Mouse (Mus musculus): Measurements from ENCODE around the gene Rpap1. TPM values are rescaled to one million over a fixed set of nuclear protein-coding genes. Genes with fewer than 3 reads are reported as not detected.
"Not testable (repeated sequence)": the region's sequence is repeated elsewhere in the genome, so short reads cannot be mapped to it uniquely, and the experiment has no call there.

The Rpap1 gene
- polyA plus RNA-seq, 1 experiment from 2014 or later: 19.9 TPM

DNA sequence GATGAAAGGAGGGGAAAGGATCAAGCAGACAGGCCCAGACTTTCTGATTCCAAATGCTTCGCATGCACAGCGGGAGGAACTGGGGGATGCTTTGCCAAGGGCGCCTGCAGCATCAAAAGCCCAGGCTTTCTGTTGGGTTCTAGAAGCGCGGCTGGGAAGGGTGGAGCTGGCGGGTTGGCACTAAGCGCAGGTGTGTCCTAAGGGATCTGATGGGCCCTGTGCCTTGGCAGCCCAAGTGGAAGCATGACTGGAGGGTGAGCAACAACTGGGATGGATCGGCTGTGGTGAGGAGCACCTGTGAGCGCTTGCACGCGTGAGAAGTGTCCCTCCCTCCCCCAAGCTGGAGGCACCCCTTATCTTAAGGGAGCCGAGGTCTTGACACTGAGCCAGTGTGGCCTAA, 50.2 kb downstream of the Rpap1 start:
- H3K4me2 ChIP-seq (replicated peaks; ENCODE audit: low read depth, low read length): no peak overlapping the region
- no peaks in the 10 kb centered on the region for H3K27me3 ChIP-seq (ENCODE audit: control insufficient read depth, insufficient read depth, low read length)
- WGBS: 27% methylated on average over 12 of the region's 12 CpGs
- 0 out of 2 replicates have a peak, but pooled peaks cover 4% of the 10 kb centered on the region for H3K4me1 ChIP-seq (replicated peaks; ENCODE audit: control insufficient read depth, insufficient read depth, low read length)
- no peaks in the 10 kb centered on the region for H3K9me3 ChIP-seq (ENCODE audit: control insufficient read depth, low read length)
- H3K9ac ChIP-seq (ENCODE audit: low read depth, low read length): no peak overlapping the region
- H3K27ac ChIP-seq (ENCODE audit: low read depth, low read length): no peak overlapping the region
- ATAC-seq (ENCODE audit: low FRiP score) (no peak), DNase-seq (ENCODE audit: low spot score) (no peak)
- no peaks in the 10 kb centered on the region for H3K36me3 ChIP-seq (ENCODE audit: control insufficient read depth, insufficient read depth, low read length)
- no peak overlapping the region for H3K4me3 ChIP-seq (ENCODE audit: low read depth, low read length)

DNA sequence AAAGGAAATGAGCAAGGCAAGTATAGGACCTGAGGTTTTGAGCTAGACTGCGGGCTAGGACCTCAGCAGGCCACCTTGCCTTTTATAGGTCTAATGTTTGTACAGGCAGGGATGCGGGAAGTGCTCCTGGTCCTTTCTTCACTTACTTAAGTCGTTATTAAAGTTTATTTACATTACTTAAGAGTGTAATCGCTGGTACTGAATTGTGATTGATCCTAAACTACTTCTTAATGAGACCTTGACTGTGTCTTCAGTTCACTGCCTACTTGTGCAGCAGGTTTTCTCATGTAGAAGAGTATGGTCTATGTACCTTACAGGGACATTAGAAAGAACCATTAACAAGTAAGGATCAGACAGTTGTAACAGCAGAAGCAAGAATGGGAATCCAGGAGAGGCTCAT, 56.6 kb downstream of the Rpap1 start:
- H3K27me3 ChIP-seq (ENCODE audit: control insufficient read depth, insufficient read depth, low read length): no peaks in the 10 kb centered on the region
- ATAC-seq (ENCODE audit: low FRiP score): no peak
- H3K36me3 ChIP-seq (ENCODE audit: control insufficient read depth, insufficient read depth, low read length): peaks cover 24% of the 10 kb centered on the region
- no peak overlapping the region for H3K9ac ChIP-seq (ENCODE audit: low read depth, low read length)
- no peak overlapping the region for H3K4me3 ChIP-seq (ENCODE audit: low read depth, low read length)
- H3K9me3 ChIP-seq (ENCODE audit: control insufficient read depth, low read length): no peaks in the 10 kb centered on the region
- H3K4me2 ChIP-seq (replicated peaks; ENCODE audit: low read depth, low read length): no peak overlapping the region
- H3K27ac ChIP-seq (ENCODE audit: low read depth, low read length): no peak overlapping the region
- no peak for DNase-seq (ENCODE audit: low spot score)
- no peaks in the 10 kb centered on the region for H3K4me1 ChIP-seq (replicated peaks; ENCODE audit: control insufficient read depth, insufficient read depth, low read length)
- WGBS: 95% methylated on average over 4 of the region's 4 CpGs

DNA sequence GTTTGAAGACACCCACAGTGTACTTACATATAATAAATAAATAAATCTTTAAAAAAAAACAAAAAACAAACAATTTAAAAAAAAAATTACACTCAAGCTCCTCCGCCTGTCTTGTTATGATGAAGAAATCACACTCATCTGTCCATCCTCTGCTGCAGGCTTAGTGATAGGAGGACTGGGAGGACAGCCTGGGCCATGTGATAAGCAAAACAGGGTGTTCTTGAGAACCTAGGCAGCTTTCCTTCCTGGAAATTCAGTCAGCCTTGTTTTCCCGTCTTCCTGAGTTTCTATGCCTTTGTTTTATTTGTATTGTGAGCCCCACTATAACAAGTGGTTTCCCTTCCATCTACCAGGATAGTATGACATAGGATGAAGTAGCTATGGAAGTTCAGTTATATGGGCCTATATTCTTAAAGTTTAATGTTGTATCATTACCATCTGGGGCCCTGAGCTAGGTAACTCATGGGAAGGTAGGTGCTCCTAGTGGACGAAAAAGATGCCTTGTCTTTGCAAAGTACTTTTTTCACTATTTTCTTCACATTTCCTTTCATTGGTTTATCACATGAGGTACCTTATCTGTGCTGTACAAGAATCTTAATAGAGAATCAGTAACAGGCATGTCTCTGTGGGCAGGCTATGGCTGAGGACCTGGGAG, 59.4 kb downstream of the Rpap1 start:
- Histone ChIP-seq H3K9me3 (ENCODE audit: control insufficient read depth, low read length) (no peaks in the 10 kb centered on the region), H3K27me3 (ENCODE audit: control insufficient read depth, insufficient read depth, low read length) (no peaks in the 10 kb centered on the region), H3K9ac (ENCODE audit: low read depth, low read length) (no peak overlapping the region), H3K4me3 (ENCODE audit: low read depth, low read length) (no peak overlapping the region), H3K36me3 (ENCODE audit: control insufficient read depth, insufficient read depth, low read length) (peaks cover 31% of the 10 kb centered on the region), H3K4me2 (replicated peaks; ENCODE audit: low read depth, low read length) (no peak overlapping the region), H3K27ac (ENCODE audit: low read depth, low read length) (no peak overlapping the region), H3K4me1 (replicated peaks; ENCODE audit: control insufficient read depth, insufficient read depth, low read length) (no peaks in the 10 kb centered on the region)
- no peak for DNase-seq (ENCODE audit: low spot score)
- ATAC-seq (ENCODE audit: low FRiP score): no peak
- WGBS: 93% methylated on average over 3 of the region's 3 CpGs

DNA sequence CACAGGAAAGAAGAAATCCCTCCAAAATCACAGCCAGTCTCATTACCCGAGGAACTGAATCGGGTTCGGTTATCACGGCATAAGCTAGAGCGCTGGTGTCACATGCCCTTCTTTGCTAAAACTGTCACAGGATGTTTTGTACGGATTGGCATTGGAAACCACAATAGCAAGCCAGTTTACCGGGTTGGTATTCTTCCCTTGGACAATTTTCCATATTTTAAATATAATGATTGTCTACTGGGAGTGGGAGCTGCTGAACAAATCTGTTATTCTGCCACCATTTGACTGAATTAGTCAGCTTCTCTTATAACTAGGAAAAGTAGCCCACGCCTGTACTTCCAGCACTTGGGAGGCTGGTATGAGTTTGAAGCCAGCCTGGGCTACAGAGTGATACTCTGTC, 66.3 kb downstream of the Rpap1 start:
- ATAC-seq (ENCODE audit: low FRiP score) (no peak), DNase-seq (ENCODE audit: low spot score) (no peak)
- Histone ChIP-seq H3K9ac (ENCODE audit: low read depth, low read length) (no peak overlapping the region), H3K36me3 (ENCODE audit: control insufficient read depth, insufficient read depth, low read length) (peaks cover 12% of the 10 kb centered on the region), H3K4me1 (replicated peaks; ENCODE audit: control insufficient read depth, insufficient read depth, low read length) (no peaks in the 10 kb centered on the region), H3K27ac (ENCODE audit: low read depth, low read length) (no peak overlapping the region), H3K27me3 (ENCODE audit: control insufficient read depth, insufficient read depth, low read length) (no peaks in the 10 kb centered on the region), H3K9me3 (ENCODE audit: control insufficient read depth, low read length) (no peaks in the 10 kb centered on the region), H3K4me3 (ENCODE audit: low read depth, low read length) (no peak overlapping the region), H3K4me2 (replicated peaks; ENCODE audit: low read depth, low read length) (no peak overlapping the region)
- WGBS: 99% methylated on average over 8 of the region's 8 CpGs

DNA sequence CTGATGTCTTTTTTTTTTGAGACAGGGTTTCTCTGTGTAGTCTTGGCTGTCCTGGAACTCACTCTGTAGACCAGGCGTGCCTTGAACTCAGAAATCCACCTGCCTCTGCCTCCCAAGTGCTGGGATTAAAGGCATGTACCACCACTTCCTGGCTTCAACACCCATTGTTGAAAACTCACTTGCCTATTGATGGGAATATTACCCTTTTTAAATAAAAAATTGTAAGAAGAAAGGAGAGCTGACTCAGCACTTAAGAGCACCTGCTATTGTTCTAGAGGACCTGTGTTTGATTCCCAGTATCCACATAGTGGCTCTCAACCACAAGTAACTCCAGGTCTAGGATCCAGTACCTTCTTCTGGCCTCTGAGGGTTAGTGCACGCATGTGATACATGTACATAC, 71.5 kb downstream of the Rpap1 start:
- H3K27me3 ChIP-seq (ENCODE audit: control insufficient read depth, insufficient read depth, low read length); H3K9ac ChIP-seq (ENCODE audit: low read depth, low read length); H3K4me3 ChIP-seq (ENCODE audit: low read depth, low read length); DNase-seq (ENCODE audit: low spot score); H3K9me3 ChIP-seq (ENCODE audit: control insufficient read depth, low read length); H3K36me3 ChIP-seq (ENCODE audit: control insufficient read depth, insufficient read depth, low read length); H3K4me1 ChIP-seq (replicated peaks; ENCODE audit: control insufficient read depth, insufficient read depth, low read length); ATAC-seq (ENCODE audit: low FRiP score); H3K4me2 ChIP-seq (replicated peaks; ENCODE audit: low read depth, low read length); H3K27ac ChIP-seq (ENCODE audit: low read depth, low read length): not testable (repeated sequence)
- 88% methylated on average over 2 of the region's 2 CpGs for WGBS

Other genes with a start within 250 kb of the Rpap1 start
- 0.40 and 0.49 TPM in 2 replicates for gene Exd1, start 239.9 kb downstream of the Rpap1 start, polyA plus RNA-seq (2014; fragmentation: Nextera tagmentation; extraction: Ambion mirVana)
- gene Chp1, start 239.8 kb downstream of the Rpap1 start, polyA plus RNA-seq (2014; fragmentation: Nextera tagmentation; extraction: Ambion mirVana): 62.3 and 69.6 TPM in 2 replicates
- 87.1 and 89.1 TPM in 2 replicates for gene Nusap1, start 169.2 kb downstream of the Rpap1 start, polyA plus RNA-seq (2014; fragmentation: Nextera tagmentation; extraction: Ambion mirVana)
- gene Oip5, start 169.1 kb downstream of the Rpap1 start, polyA plus RNA-seq (2014; fragmentation: Nextera tagmentation; extraction: Ambion mirVana): 30.7 and 33.2 TPM in 2 replicates
- 42.1 TPM in 2 replicates for gene Ndufaf1, start 124.7 kb downstream of the Rpap1 start, polyA plus RNA-seq (2014; fragmentation: Nextera tagmentation; extraction: Ambion mirVana)
- 32.5 and 40.8 TPM in 2 replicates for gene Rtf1, start 112.5 kb downstream of the Rpap1 start, polyA plus RNA-seq (2014; fragmentation: Nextera tagmentation; extraction: Ambion mirVana)
- 0.60 and 0.89 TPM in 2 replicates for gene Itpka, start 45.2 kb downstream of the Rpap1 start, polyA plus RNA-seq (2014; fragmentation: Nextera tagmentation; extraction: Ambion mirVana)
- gene Ltk, start 27.1 kb downstream of the Rpap1 start, polyA plus RNA-seq (2014; fragmentation: Nextera tagmentation; extraction: Ambion mirVana): 0.08 and 0.46 TPM in 2 replicates
- 16.6 and 17.5 TPM in 2 replicates for gene Tyro3, start 10.2 kb upstream of the Rpap1 start, polyA plus RNA-seq (2014; fragmentation: Nextera tagmentation; extraction: Ambion mirVana)
- 31.4 and 43.8 TPM in 2 replicates for gene Mga, start 109.7 kb upstream of the Rpap1 start, polyA plus RNA-seq (2014; fragmentation: Nextera tagmentation; extraction: Ambion mirVana)
- 3.2 and 4.4 TPM in 2 replicates for gene Mapkbp1, start 185.2 kb upstream of the Rpap1 start, polyA plus RNA-seq (2014; fragmentation: Nextera tagmentation; extraction: Ambion mirVana)
- 22.2 and 25.4 TPM in 2 replicates for gene Jmjd7, start 239.9 kb upstream of the Rpap1 start, polyA plus RNA-seq (2014; fragmentation: Nextera tagmentation; extraction: Ambion mirVana)
- gene Gm28042, start 240.0 kb upstream of the Rpap1 start, polyA plus RNA-seq (2014; fragmentation: Nextera tagmentation; extraction: Ambion mirVana): 3.1 and 5.3 TPM in 2 replicates
- 1.6 and 2.5 TPM in 2 replicates for gene Pla2g4b, start 245.9 kb upstream of the Rpap1 start, polyA plus RNA-seq (2014; fragmentation: Nextera tagmentation; extraction: Ambion mirVana)